Mouse (Mus musculus): ENCODE results near the gene Neto2. TPM values are rescaled to one million over a fixed set of nuclear protein-coding genes. Genes with fewer than 3 reads are reported as not detected.

Gene Neto2
- polyA plus RNA-seq, 3 experiments from 2014 or later, result 0.13 to 0.34 (median 0.25) TPM

GRCm38 (mm10) chr8:85601741-85602140 is 99.0 kb downstream of the Neto2 start:
- ATAC-seq, result no peak

- ATAC-seq, result no peak
Measured at GRCm38 (mm10) chr8:85597413-85598191, 103.1 kb downstream of the Neto2 start.

- no peak for ATAC-seq
Measured at GRCm38 (mm10) chr8:85595391-85595790, 105.3 kb downstream of the Neto2 start.

- no peak for ATAC-seq
Measured at GRCm38 (mm10) chr8:85594983-85595382, 105.7 kb downstream of the Neto2 start.

- no peak for ATAC-seq
Measured at GRCm38 (mm10) chr8:85593324-85593723, 107.4 kb downstream of the Neto2 start.

- no peak for ATAC-seq
Measured at GRCm38 (mm10) chr8:85591532-85591931, 109.2 kb downstream of the Neto2 start.

- ATAC-seq, result no peak
Measured at GRCm38 (mm10) chr8:85590258-85590657, 110.5 kb downstream of the Neto2 start.

GRCm38 (mm10) chr8:85588596-85588995 is 112.1 kb downstream of the Neto2 start:
- no peak for ATAC-seq

Other genes starting within 250 kb of the Neto2 start
- under 1 TPM; 0.21 to 0.43 (median 0.25) TPM for gene Gpt2, start 208.3 kb downstream of the Neto2 start, polyA plus RNA-seq (2017; shearing (Covaris generic))
- 100 to 1,000 TPM; 155 to 203 (median 157) TPM for gene Dnaja2, start 145.6 kb downstream of the Neto2 start, polyA plus RNA-seq (2017; shearing (Covaris generic))
- gene Itfg1, start 140.0 kb upstream of the Neto2 start, polyA plus RNA-seq (2017; shearing (Covaris generic)), result 10 to 100 TPM; 18.5 to 25.7 (median 21.1) TPM
- 10 to 100 TPM; 19.7 to 26.9 (median 23.9) TPM for gene Phkb, start 140.0 kb upstream of the Neto2 start, polyA plus RNA-seq (2017; shearing (Covaris generic))

Measured in inflammation-experienced regulatory T-cells, adult 6 months (primary cell).